Mouse (Mus musculus): Measurements from ENCODE around the gene Pdss2. TPM values are rescaled to one million over a fixed set of nuclear protein-coding genes. Genes with fewer than 3 reads are reported as not detected.

Pdss2 gene
- polyA plus RNA-seq, 1 experiment = 12.5 TPM

DNA sequence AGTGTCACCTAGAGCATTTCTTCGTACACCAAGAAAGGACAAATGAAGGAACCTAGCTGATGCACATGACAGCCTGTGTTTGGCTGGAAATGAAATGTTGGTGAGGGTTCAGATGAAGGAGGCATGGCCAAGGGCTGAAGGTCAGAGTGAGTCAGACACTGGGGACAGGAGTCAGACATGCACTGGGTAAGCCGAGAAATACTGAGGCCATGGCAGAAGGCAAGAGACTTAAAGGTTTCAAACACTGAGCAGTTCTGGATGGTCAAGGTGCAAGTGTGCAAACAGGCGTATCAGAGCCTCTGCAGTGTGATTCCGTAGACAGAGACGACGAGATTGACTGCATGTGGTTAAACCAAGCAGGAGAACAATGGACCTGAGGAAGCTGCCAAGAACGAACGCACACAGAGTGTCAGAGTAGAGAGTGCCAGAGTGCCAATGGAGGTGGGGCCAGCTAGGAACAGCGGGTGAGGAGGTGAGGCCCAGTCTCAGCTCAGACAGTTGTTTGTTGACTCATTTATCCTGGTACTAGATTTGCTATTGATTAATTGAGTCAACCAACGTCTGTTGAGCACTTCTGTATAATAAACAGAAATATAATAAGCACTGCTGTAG is 89.6 kb downstream of the Pdss2 start:
- DNase-seq (ENCODE audit: low spot score) = no peak

DNA sequence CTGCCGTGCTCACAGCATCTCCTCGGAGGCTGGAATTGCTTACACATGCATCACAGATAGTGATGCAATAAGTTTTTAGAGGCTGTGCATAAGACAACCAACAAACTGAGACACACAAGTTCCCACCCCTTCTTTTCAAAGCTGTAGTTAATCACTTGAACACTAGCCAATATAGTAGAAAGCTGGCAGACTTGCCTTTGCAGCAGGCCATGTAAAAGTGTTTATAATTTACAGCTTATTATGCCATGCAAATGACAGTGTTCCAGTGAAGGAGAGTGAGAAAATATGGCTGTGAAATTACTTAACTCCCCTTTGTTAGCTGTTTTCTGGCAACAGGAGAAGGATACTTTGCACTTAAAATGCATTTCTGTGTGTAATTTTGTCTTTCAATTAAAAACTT is 90.9 kb downstream of the Pdss2 start:
- no peak for DNase-seq (ENCODE audit: low spot score)

DNA sequence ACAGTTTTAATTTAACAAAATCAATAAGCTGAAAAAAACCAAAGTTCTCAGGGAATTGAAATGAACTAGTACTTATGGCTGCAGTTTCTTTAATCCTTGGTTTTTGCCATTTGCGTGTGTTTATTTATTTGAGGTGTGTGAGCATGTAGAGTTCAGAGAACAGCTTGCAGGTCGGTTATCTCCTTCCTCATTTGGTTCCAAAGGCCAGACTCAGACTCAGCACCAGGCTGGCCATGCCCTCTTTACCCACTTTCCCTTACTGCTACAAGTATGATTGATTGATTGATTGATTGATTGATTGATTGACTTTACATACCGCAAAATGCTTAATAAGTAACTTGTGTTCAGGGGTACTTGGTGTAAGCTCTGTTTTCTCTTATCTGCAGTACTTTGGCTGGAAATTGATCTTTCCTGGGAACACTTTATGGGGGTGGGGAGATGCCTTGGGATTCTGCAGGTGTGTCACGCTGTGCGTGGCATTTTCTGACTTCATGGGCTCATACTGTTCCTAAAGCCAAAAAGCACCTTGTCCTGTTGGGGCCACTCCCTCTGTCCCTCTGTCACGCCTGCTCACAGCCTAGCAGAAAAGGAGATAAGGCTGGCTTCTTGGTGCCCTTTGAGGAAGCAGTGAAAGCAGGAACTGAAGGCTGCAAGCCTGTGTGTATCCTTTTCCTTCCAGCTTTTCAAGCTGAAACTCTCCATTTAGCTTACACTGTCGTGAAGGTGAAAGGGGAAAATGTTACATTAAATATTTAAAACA is 91.6 kb downstream of the Pdss2 start:
- no peak for DNase-seq (ENCODE audit: low spot score)

DNA sequence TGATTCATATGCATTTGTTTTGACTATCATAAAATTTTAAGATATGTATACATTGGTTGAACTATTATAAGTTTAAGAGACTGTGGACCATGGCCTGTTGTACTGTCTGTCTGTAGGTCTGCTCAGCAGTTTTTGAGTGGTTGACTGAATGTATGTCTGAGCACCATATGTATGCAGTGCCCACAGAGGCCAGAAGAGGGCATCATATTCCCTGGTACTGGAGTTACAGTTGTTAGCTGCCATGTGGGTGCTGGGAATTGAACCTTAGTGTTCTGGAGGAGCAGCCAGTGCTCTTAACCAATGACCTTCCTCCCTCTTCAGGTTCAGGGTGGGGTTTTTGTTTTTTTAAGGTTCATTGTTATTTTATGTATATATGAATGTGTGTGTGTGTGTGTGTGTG is 93.9 kb downstream of the Pdss2 start:
- DNase-seq (ENCODE audit: low spot score) = no peak

DNA sequence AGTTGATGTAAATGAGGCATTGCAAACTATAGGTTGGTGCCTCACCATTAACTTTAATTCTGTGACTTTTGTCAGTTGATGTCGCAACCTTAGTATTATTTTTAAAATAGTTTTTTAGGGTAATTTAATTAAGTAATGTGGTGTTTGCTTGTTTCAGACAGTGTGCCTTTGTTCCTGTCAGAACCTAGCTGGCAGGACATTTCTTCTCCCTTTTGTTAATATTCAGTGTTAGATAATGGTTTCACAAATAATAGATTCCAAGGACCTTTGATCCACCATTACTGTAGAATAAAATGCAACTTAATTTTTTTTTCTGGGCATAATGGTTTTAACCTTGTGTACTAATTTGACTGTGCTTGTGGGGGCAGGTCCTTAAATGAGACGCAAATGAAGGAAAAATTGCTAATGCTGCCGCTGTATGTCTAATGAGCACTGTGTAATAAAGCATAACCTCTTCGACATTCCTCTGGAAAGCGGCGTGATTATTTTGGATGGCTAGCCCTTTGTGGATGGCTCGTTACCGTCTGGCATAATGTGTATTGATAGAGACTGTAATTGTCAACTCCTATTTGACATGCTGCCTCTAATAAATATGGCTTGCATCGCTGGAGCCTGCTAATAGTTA is 96.2 kb downstream of the Pdss2 start:
- no peak for DNase-seq (ENCODE audit: low spot score)

DNA sequence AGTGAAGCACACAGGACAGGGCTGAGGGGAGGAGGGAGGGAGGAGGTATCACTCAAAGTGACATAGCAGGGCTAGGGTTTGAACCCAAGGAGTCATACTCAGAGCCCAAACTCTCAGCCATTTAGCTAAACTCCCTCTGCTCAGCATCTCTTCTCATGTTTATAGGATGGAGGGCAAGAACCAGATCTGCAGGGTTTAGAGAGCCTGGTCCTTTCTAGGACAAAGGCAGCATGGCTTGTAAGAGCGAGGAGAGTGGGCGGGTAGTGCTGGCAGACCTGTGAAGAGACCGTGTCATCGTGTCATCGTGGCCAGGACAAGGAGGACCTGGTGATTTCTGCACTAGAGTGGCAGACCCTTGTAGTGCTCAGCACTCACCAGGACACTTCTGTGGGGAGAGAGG is 99.7 kb downstream of the Pdss2 start:
- DNase-seq (ENCODE audit: low spot score) = no peak

DNA sequence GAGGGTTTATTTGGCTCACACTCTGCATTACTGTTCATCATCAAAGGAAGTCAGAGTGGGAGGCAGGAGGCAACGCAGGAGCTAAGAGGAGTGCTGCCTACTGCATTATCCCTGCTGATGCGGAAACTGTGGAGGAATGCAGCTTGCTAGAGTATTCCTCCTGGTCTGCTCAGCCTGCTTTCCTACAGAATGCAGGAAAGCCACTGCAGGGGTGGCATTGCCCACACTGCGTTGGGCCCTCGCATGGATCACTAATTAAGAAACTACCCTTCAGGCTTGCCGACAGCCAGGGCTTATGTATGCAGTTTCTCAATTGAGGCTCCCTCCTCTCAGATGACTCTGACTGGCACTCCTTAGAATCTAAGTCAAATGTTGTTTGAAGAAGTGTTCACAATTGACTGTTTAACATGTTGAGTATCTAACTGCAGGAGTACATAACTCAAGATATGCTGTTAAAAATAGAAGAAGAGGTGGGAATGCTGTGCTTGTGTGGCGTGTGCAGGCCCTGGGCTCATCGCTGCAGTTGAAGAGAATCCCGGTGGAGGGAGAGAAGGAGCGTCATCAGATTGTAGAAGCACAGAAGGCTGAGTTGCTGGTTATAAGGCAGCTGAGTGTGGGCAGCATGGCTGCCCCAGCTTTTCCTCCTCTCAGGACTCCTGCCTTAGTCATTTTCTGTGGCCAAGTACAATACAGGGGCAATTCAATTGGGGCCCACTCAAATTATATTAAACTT is 101.3 kb downstream of the Pdss2 start:
- no peak for DNase-seq (ENCODE audit: low spot score)

DNA sequence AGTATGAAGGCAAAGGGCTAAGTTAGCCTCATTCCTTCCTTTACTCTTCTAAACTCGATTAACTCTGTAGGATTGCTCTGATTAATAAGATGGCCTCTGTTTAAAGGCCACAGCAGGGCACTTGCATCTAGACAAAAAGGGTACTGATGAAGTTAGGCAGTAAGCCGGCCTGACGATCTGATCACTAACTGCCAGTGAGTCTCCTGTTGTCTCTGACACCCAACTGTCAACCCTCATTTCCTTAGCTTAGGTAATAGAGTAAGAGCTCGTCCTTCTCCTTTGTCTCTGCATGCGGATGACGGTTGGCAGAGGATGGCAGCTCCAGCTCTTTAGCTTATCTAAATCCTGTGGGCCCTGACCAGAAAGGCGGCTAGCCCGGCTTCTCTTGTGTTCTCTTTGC is 102.1 kb downstream of the Pdss2 start:
- DNase-seq (ENCODE audit: low spot score) = no peak

DNA sequence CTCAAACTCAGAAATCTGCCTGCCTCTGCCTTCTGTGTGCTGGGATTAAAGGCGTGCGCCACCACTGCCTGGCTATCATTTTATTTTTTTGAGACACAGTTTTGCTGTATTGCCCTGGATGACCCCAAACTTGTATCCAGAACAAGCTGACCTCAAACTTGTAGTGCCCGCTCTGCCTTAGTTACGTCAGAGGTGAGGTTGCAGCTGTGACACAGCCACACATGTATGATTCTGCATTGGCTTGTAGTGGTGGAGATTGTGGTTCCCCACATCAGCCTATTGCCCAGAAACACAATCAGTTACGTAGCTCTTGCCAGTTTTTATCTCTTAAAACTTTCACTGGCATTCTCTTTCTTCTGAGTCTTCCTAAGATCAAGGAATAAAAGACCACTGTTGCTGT is 108.5 kb downstream of the Pdss2 start:
- no peak for DNase-seq (ENCODE audit: low spot score)

DNA sequence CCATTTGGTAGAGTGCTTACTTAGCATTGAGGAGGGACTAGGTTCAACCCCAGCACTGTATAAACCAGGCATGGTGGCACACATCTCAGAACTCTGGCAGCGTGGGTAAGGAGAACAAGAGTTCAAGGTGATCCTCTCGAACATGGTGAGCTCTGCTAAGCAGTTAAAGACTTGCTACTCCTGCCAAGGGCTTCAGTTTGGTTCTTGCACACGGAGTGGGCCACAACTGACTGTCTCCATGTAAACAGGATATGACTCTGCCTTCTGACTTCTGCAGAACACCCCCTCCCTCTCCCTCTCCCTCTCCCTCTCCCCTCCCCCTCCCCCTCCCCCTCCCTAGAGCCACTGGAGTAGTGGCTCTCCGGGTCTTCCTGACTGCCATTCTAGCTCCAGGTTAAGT is 109.4 kb downstream of the Pdss2 start:
- no peak for DNase-seq (ENCODE audit: low spot score)

DNA sequence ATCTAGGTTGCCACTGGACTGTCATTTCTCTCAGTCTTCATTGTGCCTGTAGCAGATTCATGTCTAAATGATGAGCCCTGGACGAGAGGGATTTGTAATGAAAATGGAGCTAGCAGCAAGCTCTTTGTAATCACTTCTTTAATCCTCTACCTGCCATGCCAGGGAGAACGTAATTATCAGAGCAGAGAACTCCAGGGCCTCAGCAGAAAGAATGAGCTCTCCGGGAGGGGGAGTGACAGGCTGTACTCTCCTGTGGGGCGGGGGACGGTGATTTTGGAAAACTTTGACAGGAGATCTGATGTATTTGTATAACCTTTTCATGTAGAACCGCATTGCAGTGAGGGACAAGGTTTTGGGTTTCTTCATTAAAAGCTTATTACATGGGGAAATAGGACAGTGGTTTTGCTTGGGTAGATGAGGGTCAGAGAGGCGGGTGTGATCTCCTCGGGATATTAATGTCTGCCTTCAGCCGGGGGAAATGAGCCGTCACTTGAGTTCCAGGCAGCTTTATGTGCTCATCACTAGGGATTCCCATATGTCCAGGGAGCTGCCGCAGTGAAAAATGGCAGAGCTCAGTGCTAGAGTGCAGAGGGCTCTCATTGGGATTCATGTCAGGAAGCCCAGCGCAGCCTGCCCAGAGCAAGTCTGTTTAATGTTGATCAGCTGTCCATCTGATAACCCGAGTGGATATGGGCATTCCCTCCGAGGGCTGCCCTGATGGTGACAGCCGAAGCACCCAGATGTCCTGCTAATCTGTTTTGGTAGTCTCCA is 110.8 kb downstream of the Pdss2 start:
- DNase-seq (ENCODE audit: low spot score) = no peak

DNA sequence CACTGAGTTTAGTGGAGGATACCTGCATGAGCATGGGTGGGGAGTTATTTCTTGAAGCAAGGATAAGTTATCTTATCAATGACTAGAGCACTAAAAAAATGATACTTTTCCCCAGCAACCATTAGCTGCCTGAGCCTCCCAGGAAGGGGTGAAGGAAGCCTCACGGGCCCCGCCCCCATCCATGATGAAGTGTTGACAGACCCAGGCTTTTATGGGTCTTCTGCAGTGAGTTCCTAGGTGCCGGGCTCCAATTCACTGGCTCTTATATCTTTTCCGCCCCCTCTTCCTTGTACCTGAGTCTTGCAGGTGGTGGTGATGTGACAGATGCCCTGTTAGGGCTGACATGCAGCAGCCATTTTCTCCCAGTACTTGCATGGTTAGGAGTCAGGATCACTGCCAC is 114.6 kb downstream of the Pdss2 start:
- no peak for DNase-seq (ENCODE audit: low spot score)

DNA sequence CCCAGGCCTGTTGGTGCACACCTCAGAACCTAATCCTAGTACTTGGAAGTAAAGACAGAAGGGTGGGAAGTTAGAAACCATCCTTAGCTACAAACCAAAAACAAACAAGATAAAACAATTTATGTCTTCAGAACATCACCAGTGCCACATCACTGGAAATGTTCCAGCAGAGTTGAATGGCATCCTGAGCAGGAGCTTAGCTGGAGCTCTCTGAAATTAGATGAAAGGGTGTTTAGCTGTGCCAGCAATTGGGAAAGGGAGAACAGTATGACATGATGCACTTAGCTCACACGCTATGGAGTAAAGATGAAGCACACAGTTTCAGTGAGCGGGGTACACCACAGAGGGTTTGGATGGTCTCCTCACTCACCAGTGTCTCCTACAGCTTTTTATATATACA is 115.8 kb downstream of the Pdss2 start:
- DNase-seq (ENCODE audit: low spot score) = no peak

DNA sequence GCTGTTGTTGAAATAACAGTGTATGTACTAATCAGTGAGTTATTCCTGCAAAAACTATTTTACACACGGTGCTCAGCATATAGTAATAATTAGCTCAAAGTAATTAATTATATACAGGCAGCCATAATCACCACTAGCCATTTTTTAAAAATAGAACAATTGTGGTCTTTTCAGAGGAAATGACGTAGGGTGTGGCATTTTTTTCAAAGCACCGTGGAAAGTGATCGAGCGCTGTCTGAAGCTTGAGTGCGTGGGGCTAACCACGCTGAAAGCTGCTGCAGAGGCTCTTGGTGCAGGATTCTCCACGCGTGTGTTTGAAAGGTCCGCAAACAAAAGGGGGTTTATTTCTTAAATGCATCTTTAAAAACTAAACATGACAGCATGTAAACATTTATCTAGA is 118.5 kb downstream of the Pdss2 start:
- DNase-seq (ENCODE audit: low spot score) = no peak

DNA sequence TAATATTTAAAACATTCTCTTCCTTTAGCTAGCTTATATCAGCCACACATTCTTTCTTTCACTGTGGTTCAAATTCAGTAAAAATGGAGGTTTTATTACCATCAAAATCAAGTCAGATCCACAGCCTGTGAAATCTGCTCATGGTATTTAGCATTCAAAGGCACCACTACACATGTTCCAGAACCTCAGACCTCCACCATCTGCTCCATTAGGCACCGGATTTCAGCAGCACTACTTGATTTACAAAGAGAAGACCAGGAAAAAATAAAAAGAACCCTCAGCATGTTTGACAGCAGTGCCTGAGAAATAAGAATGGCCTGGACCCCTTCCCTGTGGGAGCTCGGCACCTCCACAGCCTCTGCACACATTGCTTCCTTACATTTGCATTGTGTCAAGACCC is 128.4 kb downstream of the Pdss2 start:
- DNase-seq (ENCODE audit: low spot score) = no peak

DNA sequence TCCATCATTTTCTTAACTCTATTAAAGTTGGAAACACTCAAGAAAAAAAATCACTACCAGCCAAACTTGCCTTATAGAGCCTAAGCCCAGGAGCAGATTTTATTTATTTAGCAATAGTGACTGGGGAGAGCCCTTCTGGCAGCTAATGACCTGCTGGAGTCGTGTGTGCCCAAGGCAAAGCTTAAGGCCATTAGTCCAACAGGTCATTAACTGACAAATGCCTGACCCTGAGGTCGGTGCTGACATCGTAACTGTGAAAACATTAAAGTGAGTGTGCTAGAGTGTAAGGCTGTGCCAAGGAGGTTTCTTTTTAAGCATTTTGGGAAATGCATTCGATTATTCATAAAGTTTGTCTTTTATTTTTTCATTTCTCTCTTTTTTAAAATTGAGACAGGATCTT is 136.6 kb downstream of the Pdss2 start:
- DNase-seq (ENCODE audit: low spot score) = no peak

DNA sequence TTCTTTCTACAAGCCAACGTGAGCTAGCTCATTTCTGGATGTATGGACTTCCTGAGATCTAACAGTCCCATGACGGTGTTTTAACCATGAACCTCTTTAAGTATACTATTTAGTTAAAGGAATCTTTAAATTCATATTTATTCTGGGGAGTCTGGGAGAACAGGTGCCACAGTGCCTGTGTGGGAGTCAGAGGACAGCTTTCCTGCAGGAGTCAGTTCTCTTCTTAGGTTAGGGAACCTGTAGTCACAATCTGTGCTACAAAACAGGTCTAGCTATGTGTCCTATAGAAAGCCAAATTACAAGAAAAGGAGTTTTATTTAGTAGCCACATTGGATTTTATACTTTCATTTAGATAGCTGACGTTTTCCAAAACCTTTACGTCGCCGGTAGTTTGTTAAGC is 141.7 kb downstream of the Pdss2 start:
- DNase-seq (ENCODE audit: low spot score) = no peak

DNA sequence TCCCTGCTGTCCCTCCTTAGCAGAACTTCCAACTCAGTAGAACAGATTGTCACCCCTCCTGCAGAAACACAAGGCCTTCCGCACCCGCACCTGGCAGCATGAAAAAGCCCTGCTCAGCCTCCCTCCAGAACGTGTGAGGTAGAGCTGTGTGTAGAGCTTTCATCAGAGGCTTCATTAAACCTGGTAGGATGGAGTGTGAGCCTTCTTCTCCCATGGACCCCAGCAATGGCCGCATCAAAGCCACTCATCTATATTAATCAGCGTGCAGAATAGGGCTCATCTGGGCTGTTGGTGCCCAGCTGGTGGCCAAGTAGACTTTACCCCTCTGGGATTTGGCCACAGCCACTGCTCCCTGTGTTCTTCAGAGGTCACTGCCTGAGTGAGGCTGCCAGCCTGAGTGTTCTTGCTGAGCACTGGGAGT is 142.2 kb downstream of the Pdss2 start:
- DNase-seq (ENCODE audit: low spot score) = no peak

DNA sequence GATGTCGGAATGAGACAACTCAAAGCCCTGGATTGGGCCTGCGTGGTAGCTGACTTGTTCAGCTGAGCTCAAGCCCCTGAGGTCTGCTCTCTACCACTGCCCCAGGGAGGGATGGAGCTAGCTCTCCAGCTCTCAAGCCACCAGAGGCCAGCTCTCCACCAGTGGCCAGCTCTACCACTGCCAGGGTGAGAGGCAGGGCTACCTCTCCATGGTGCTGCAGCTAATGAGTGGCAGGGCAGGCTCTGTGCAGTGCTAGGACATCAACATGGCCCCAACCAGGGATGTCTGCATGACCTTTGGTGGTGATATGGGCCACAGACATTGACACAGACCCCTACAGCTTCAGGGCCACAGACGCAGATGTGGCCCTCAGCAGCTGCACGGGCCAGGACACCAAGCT is 144.6 kb downstream of the Pdss2 start:
- DNase-seq (ENCODE audit: low spot score) = no peak

DNA sequence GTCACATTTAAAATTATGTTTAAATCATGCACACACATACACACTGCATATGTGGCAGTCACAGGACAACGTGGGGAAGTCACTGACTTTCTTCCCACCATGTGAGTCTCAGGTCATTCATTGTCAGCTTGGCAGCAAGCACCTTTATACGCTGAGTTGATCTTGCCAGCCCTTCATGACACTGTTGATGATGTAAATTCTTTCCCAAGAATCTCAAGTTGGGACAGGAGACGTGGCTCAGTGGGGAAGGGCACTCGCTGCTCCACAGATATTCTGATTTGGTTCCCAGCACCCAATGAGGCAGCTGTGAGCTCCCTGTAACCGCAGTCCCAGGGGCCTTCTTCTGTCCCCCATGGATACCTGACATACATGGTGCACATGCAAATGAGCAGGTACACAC is 147.3 kb downstream of the Pdss2 start:
- no peak for DNase-seq (ENCODE audit: low spot score)

DNA sequence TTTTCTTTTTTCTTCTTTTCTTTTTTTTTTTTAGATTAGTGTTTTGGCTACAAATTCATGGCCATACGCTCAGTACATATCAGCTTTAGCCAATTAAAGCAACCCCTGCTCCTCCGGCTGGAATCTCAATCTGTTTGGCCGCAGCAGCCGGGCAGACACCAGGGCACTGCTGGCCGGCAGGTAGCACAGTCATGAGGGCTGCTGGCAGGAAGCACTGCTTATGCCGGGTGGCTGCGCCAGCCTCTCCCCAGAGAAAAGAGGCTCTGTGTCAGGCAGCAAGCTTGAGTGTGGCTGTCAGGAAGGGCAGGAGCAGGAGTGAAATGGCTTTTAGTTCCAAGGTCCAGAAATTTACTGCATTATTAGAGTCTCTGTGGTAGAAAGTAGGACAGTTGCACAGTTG is 151.0 kb downstream of the Pdss2 start:
- no peak for DNase-seq (ENCODE audit: low spot score)

DNA sequence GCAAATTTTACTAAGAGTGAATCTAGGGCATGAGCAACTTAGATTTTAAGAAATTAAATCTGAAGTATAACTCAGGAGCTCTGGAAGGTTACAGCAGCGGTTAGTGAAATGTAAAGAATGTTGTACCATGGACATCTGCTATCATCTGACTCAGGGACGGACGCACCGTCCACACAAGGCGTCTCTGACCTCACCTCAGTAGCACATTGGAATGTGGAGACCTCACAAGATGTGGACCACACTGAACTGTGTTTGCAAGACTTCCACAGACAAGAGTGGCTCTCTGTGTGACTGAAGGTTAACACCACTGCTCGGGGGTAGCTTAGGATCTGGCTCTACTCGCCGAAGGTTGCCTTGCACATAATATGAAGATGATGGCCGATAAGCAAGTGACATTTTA is 151.7 kb downstream of the Pdss2 start:
- no peak for DNase-seq (ENCODE audit: low spot score)
